Mouse (Mus musculus): ENCODE data around the gene Sqstm1.
A peak's percentile ranks its signal among the peaks of the same experiment; 100 is the strongest.

The Sqstm1 gene

GRCm38 (mm10) chr11:50162338-50163050 is 48.1 kb downstream of the Sqstm1 start:
- DNase-seq, result no peak

GRCm38 (mm10) chr11:50161578-50162304 is 48.9 kb downstream of the Sqstm1 start:
- DNase-seq, result peak; percentile 78

- DNase-seq, result no peak
Observed at GRCm38 (mm10) chr11:50159347-50159746, 51.3 kb downstream of the Sqstm1 start.

- DNase-seq, result no peak
Observed at GRCm38 (mm10) chr11:50158346-50158745, 52.3 kb downstream of the Sqstm1 start.

- DNase-seq, result no peak
Observed at GRCm38 (mm10) chr11:50156725-50157258, 53.8 kb downstream of the Sqstm1 start.

- no peak for DNase-seq
Observed at GRCm38 (mm10) chr11:50155785-50156184, 54.8 kb downstream of the Sqstm1 start.

- DNase-seq, result peak; percentile 71
Observed at GRCm38 (mm10) chr11:50154777-50155520, 55.7 kb downstream of the Sqstm1 start.

GRCm38 (mm10) chr11:50154166-50154565 is 56.5 kb downstream of the Sqstm1 start:
- DNase-seq, result peak; percentile 51

GRCm38 (mm10) chr11:50151374-50151773 is 59.3 kb downstream of the Sqstm1 start:
- DNase-seq, result no peak

- no peak for DNase-seq
Observed at GRCm38 (mm10) chr11:50149603-50150150, 61.0 kb downstream of the Sqstm1 start.
